ENCODE assay signal across 9 mouse cellular contexts in the genomic region with DNA sequence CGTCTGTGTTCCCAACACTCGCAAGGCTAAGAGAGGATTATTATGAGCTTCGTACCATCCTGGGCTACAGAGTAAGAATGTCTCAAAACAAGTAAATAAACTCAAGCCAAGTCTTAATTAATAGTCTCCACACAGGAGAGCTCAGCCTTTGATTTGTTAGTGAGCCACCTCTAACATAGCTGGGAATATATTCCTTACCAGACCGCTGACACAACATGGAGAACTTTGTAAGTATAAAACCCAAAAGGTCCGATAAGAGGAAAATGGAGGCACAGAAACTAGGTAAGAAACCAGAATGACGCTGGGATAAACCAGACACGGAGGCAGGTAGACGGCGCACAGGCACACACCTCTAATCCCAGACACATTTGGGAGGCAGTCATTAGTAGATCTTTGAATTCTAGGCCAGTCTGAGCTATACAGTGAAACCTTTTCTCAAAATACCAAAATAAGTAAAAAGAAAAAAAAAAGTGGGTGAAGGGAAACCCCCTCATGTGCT. TPM values are rescaled to one million over a fixed set of nuclear protein-coding genes. Genes with fewer than 3 reads are reported as not detected.
DNase-seq lines count a peak whose midpoint lies in the region; ATAC-seq and TF ChIP-seq lines count a peak whose summit lies in the region.
"Had no signal": no experiment of that assay in that cellular context is flagged by ENCODE, and none has a peak within 500 bp of the region (broad histone marks: within the 10 kb centered on the region; RNA-seq: fewer than 3 reads in every experiment).

No protein-coding gene starts in this region.

- no peaks in the 10 kb centered on the region for H3K27me3 ChIP-seq in heart, embryonic 14.5 days (ENCODE audit: control insufficient read depth, insufficient read depth, low read length)
- H3K27me3 ChIP-seq in midbrain, embryonic 10.5 days (ENCODE audit: low read depth, poor library complexity, severe bottlenecking): no peaks in the 10 kb centered on the region
- no peaks in the 10 kb centered on the region for H3K27me3 ChIP-seq in midbrain, embryonic 11.5 days (ENCODE audit: control insufficient read depth, insufficient read depth, low read length)
- H3K27me3 ChIP-seq in heart, postnatal 0 days (ENCODE audit: control insufficient read depth, insufficient read depth, low read length): no peaks in the 10 kb centered on the region
- H3K27me3 ChIP-seq in stomach, embryonic 16.5 days (ENCODE audit: control insufficient read depth, insufficient read depth, low read length): no peaks in the 10 kb centered on the region
- no peaks in the 10 kb centered on the region for H3K27me3 ChIP-seq in forebrain, embryonic 13.5 days
- H3K27me3 ChIP-seq in kidney, embryonic 14.5 days (ENCODE audit: control insufficient read depth, insufficient read depth, low read length): no peaks in the 10 kb centered on the region

- WGBS in heart, embryonic 14.5 days: 92% methylated on average over 9 of the region's 9 CpGs
- 91% methylated on average over 9 of the region's 9 CpGs for WGBS in midbrain, embryonic 10.5 days
- WGBS in midbrain, embryonic 11.5 days: 89% methylated on average over 9 of the region's 9 CpGs
- WGBS in heart, postnatal 0 days: 87% methylated on average over 9 of the region's 9 CpGs
- 85% methylated on average over 9 of the region's 9 CpGs for WGBS in stomach, embryonic 16.5 days
- WGBS in forebrain, embryonic 13.5 days: 88% methylated on average over 9 of the region's 9 CpGs
- 89% methylated on average over 9 of the region's 9 CpGs for WGBS in kidney, embryonic 14.5 days

- H3K9ac ChIP-seq in heart, embryonic 14.5 days (ENCODE audit: low read length): peak overlapping the region; percentile 32; the same call in 1 of the 2 replicates
- H3K9ac ChIP-seq in midbrain, embryonic 11.5 days (ENCODE audit: low read length): no peak overlapping the region
- H3K9ac ChIP-seq in heart, postnatal 0 days (replicated peaks; ENCODE audit: low read depth, low read length): peak overlapping the region; percentile 59; the same call in 1 of the 2 replicates
- H3K9ac ChIP-seq in stomach, embryonic 16.5 days (ENCODE audit: low read length): peak overlapping the region; percentile 43; the same call in 1 of the 2 replicates
- H3K9ac ChIP-seq in forebrain, embryonic 13.5 days: no peak overlapping the region
- H3K9ac ChIP-seq in kidney, embryonic 14.5 days (ENCODE audit: low read depth, low read length): no peak overlapping the region

- H3K9me3 ChIP-seq in heart, embryonic 14.5 days (ENCODE audit: control insufficient read depth, low read length): no peaks in the 10 kb centered on the region
- H3K9me3 ChIP-seq in midbrain, embryonic 10.5 days (replicated peaks): no peaks in the 10 kb centered on the region
- no peaks in the 10 kb centered on the region for H3K9me3 ChIP-seq in midbrain, embryonic 11.5 days (ENCODE audit: control insufficient read depth, low read length)
- no peaks in the 10 kb centered on the region for H3K9me3 ChIP-seq in heart, postnatal 0 days (replicated peaks; ENCODE audit: control insufficient read depth, low read length)
- no peaks in the 10 kb centered on the region for H3K9me3 ChIP-seq in stomach, embryonic 16.5 days (replicated peaks; ENCODE audit: control insufficient read depth, low read length)
- no peaks in the 10 kb centered on the region for H3K9me3 ChIP-seq in forebrain, embryonic 13.5 days (replicated peaks)
- no peaks in the 10 kb centered on the region for H3K9me3 ChIP-seq in kidney, embryonic 14.5 days (ENCODE audit: control insufficient read depth, low read length)

- ATAC-seq in heart, embryonic 14.5 days (ENCODE audit: insufficient number of reproducible peaks, insufficient read depth, low FRiP score, low read depth): no peak
- no peak for ATAC-seq in midbrain, embryonic 11.5 days (ENCODE audit: low FRiP score)
- no peak for ATAC-seq in heart, postnatal 0 days (ENCODE audit: insufficient read depth, low read depth)
- no peak for ATAC-seq in stomach, embryonic 16.5 days (ENCODE audit: insufficient read depth, low FRiP score)
- ATAC-seq in forebrain, embryonic 13.5 days: no peak
- ATAC-seq in kidney, embryonic 14.5 days (ENCODE audit: low FRiP score, low TSS enrichment): no peak

- TF ChIP-seq EP300 in heart, postnatal 0 days (IDR thresholded peaks at IDR 0.05; ENCODE audit: low read depth): no peak

- peak overlapping the region in 1 of 2 experiments; percentile 50; a peak in 2 of 4 replicates for H3K27ac ChIP-seq in heart, embryonic 14.5 days (replicated peaks in 1 of 2; ENCODE audit: control insufficient read depth in 1 of 2, insufficient read depth in 1 of 2, low read depth in 2 of 2, low read length in 2 of 2)
- H3K27ac ChIP-seq in midbrain, embryonic 10.5 days (replicated peaks): peak overlapping the region; percentile 72; the same call in 1 of the 2 replicates
- no peak overlapping the region for H3K27ac ChIP-seq in midbrain, embryonic 11.5 days (ENCODE audit: low read depth, low read length)
- H3K27ac ChIP-seq in heart, postnatal 0 days (ENCODE audit: low read depth): peak overlapping the region; percentile 99
- 0 out of 2 replicates have a peak overlapping the region, but pooled peaks have one; percentile 8 for H3K27ac ChIP-seq in stomach, embryonic 16.5 days (ENCODE audit: low read length)
- no peak overlapping the region for H3K27ac ChIP-seq in forebrain, embryonic 13.5 days
- no peak overlapping the region for H3K27ac ChIP-seq in kidney, embryonic 14.5 days (ENCODE audit: low read depth, low read length)

- H3K4me3 ChIP-seq in heart, embryonic 14.5 days (ENCODE audit: control insufficient read depth in 1 of 2, insufficient read depth in 1 of 2, low read depth in 1 of 2, low read length in 2 of 2): no peak overlapping the region
- no peak overlapping the region for H3K4me3 ChIP-seq in midbrain, embryonic 10.5 days
- no peak overlapping the region for H3K4me3 ChIP-seq in midbrain, embryonic 11.5 days (ENCODE audit: low read depth, low read length)
- peak overlapping the region; percentile 47 for H3K4me3 ChIP-seq in heart, postnatal 0 days (ENCODE audit: low read depth, low read length)
- peak overlapping the region; percentile 51; the same call in 1 of the 2 replicates for H3K4me3 ChIP-seq in stomach, embryonic 16.5 days (replicated peaks; ENCODE audit: low read length)
- H3K4me3 ChIP-seq in forebrain, embryonic 13.5 days: no peak overlapping the region
- no peak overlapping the region for H3K4me3 ChIP-seq in kidney, embryonic 14.5 days (ENCODE audit: low read length)

- peak overlapping the region; percentile 25 for H3K4me2 ChIP-seq in heart, embryonic 14.5 days (ENCODE audit: low read length)
- H3K4me2 ChIP-seq in midbrain, embryonic 11.5 days: no peak overlapping the region
- H3K4me2 ChIP-seq in heart, postnatal 0 days (ENCODE audit: low read depth, low read length): peak overlapping the region; percentile 60
- H3K4me2 ChIP-seq in stomach, embryonic 16.5 days (ENCODE audit: low read depth, low read length): peak overlapping the region; percentile 80
- no peak overlapping the region for H3K4me2 ChIP-seq in forebrain, embryonic 13.5 days
- no peak overlapping the region for H3K4me2 ChIP-seq in kidney, embryonic 14.5 days (replicated peaks; ENCODE audit: low read depth, low read length)

- no peaks in the 10 kb centered on the region for H3K36me3 ChIP-seq in heart, embryonic 14.5 days (ENCODE audit: control insufficient read depth, insufficient read depth, low read length)
- H3K36me3 ChIP-seq in midbrain, embryonic 10.5 days: no peaks in the 10 kb centered on the region
- H3K36me3 ChIP-seq in midbrain, embryonic 11.5 days (ENCODE audit: control insufficient read depth, insufficient read depth, low read length): no peaks in the 10 kb centered on the region
- H3K36me3 ChIP-seq in heart, postnatal 0 days (replicated peaks; ENCODE audit: control insufficient read depth, insufficient read depth, low read length): no peaks in the 10 kb centered on the region
- peaks cover 3% of the 10 kb centered on the region; the same call in 1 of the 2 replicates for H3K36me3 ChIP-seq in stomach, embryonic 16.5 days (ENCODE audit: control insufficient read depth, insufficient read depth, low read length)
- H3K36me3 ChIP-seq in forebrain, embryonic 13.5 days (ENCODE audit: poor library complexity, severe bottlenecking): no peaks in the 10 kb centered on the region
- H3K36me3 ChIP-seq in kidney, embryonic 14.5 days (ENCODE audit: control insufficient read depth, insufficient read depth, low read length): no peaks in the 10 kb centered on the region

- H3K4me1 ChIP-seq in heart, embryonic 14.5 days (ENCODE audit: control insufficient read depth in 2 of 2, insufficient read depth in 2 of 2, low read length in 2 of 2): peaks cover 45 to 71% of the 10 kb centered on the region in 2 experiments
- H3K4me1 ChIP-seq in midbrain, embryonic 10.5 days: peaks cover 77% of the 10 kb centered on the region
- peaks cover 36% of the 10 kb centered on the region for H3K4me1 ChIP-seq in midbrain, embryonic 11.5 days (ENCODE audit: control insufficient read depth, insufficient read depth, low read length)
- peaks cover 76% of the 10 kb centered on the region for H3K4me1 ChIP-seq in heart, postnatal 0 days (ENCODE audit: control insufficient read depth, insufficient read depth)
- peaks cover 34% of the 10 kb centered on the region for H3K4me1 ChIP-seq in stomach, embryonic 16.5 days (ENCODE audit: control insufficient read depth, insufficient read depth, low read length)
- H3K4me1 ChIP-seq in forebrain, embryonic 13.5 days: peaks cover 44% of the 10 kb centered on the region
- H3K4me1 ChIP-seq in kidney, embryonic 14.5 days (ENCODE audit: control insufficient read depth, insufficient read depth, low read length): peaks cover 42% of the 10 kb centered on the region

- TF ChIP-seq CTCF in heart, postnatal 0 days (IDR thresholded peaks at IDR 0.05; ENCODE audit: low read depth): no peak

- no peak for DNase-seq in heart, adult 9 months (ENCODE audit: low spot score in 2 of 2)
- no peak for DNase-seq in midbrain, embryonic 10.5 days (ENCODE audit: low spot score)
- DNase-seq in midbrain, embryonic 11.5 days (ENCODE audit: low spot score, missing footprints): no peak
- DNase-seq in heart, postnatal 0 days (ENCODE audit: low spot score): no peak
- DNase-seq: thymus, postnatal 14 days had no signal

RNA-seq across cellular contexts. Expression of a gene that starts 34.1 kb away (rescaled TPM):
- polyA plus RNA-seq in heart, embryonic 14.5 days (2014; fragmentation: Nextera tagmentation; extraction: Ambion mirVana): 18.5 and 19.2 TPM in 2 replicates
- polyA plus RNA-seq in midbrain, embryonic 10.5 days (2016; fragmentation: Nextera tagmentation; extraction: Ambion mirVana): 33.8 and 34.9 TPM in 2 replicates
- 11.5 and 14.0 TPM in 2 replicates for polyA plus RNA-seq in midbrain, embryonic 11.5 days (2014; fragmentation: Nextera tagmentation; extraction: Ambion mirVana)
- 29.1 and 53.8 TPM in 2 replicates for total RNA-seq in heart, postnatal 0 days (2014; rRNA removed; ENCODE audit: low replicate concordance)
- 12.8 and 14.9 TPM in 2 replicates for polyA plus RNA-seq in heart, postnatal 0 days (2015; fragmentation: Nextera tagmentation; extraction: Ambion mirVana)
- polyA plus RNA-seq in stomach, embryonic 16.5 days (2015; fragmentation: Nextera tagmentation; extraction: Ambion mirVana): 27.4 and 29.5 TPM in 2 replicates
- 21.7 and 26.2 TPM in 2 replicates for polyA plus RNA-seq in forebrain, embryonic 13.5 days (2015; fragmentation: Nextera tagmentation; extraction: Ambion mirVana)
- polyA plus RNA-seq in kidney, embryonic 14.5 days (2014; fragmentation: Nextera tagmentation; extraction: Ambion mirVana): 17.4 and 26.5 TPM in 2 replicates

RNA-seq across cellular contexts. Expression of a gene that starts 36.7 kb away (rescaled TPM):
- 1.7 and 2.8 TPM in 2 replicates for polyA plus RNA-seq in heart, embryonic 14.5 days (2014; fragmentation: Nextera tagmentation; extraction: Ambion mirVana)
- 2.3 and 2.6 TPM in 2 replicates for polyA plus RNA-seq in midbrain, embryonic 10.5 days (2016; fragmentation: Nextera tagmentation; extraction: Ambion mirVana)
- polyA plus RNA-seq in midbrain, embryonic 11.5 days (2014; fragmentation: Nextera tagmentation; extraction: Ambion mirVana): 1.1 and 1.8 TPM in 2 replicates
- total RNA-seq in heart, postnatal 0 days (2014; rRNA removed; ENCODE audit: low replicate concordance): 3.1 and 4.8 TPM in 2 replicates
- polyA plus RNA-seq in heart, postnatal 0 days (2015; fragmentation: Nextera tagmentation; extraction: Ambion mirVana): 2.8 and 2.9 TPM in 2 replicates
- 5.1 and 5.5 TPM in 2 replicates for polyA plus RNA-seq in stomach, embryonic 16.5 days (2015; fragmentation: Nextera tagmentation; extraction: Ambion mirVana)
- 1.2 and 1.4 TPM in 2 replicates for polyA plus RNA-seq in forebrain, embryonic 13.5 days (2015; fragmentation: Nextera tagmentation; extraction: Ambion mirVana)
- polyA plus RNA-seq in kidney, embryonic 14.5 days (2014; fragmentation: Nextera tagmentation; extraction: Ambion mirVana): 3.3 and 3.5 TPM in 2 replicates

RNA-seq across cellular contexts. Expression of a gene that starts 53.0 kb away (rescaled TPM):
- polyA plus RNA-seq in heart, embryonic 14.5 days (2014; fragmentation: Nextera tagmentation; extraction: Ambion mirVana): 1.1 and 1.8 TPM in 2 replicates
- polyA plus RNA-seq in midbrain, embryonic 10.5 days (2016; fragmentation: Nextera tagmentation; extraction: Ambion mirVana): 9.5 and 10.8 TPM in 2 replicates
- 7.3 and 8.3 TPM in 2 replicates for polyA plus RNA-seq in midbrain, embryonic 11.5 days (2014; fragmentation: Nextera tagmentation; extraction: Ambion mirVana)
- 0.81 and 3.3 TPM in 2 replicates for total RNA-seq in heart, postnatal 0 days (2014; rRNA removed; ENCODE audit: low replicate concordance)
- 0.85 and 0.91 TPM in 2 replicates for polyA plus RNA-seq in heart, postnatal 0 days (2015; fragmentation: Nextera tagmentation; extraction: Ambion mirVana)
- 1.7 and 1.8 TPM in 2 replicates for polyA plus RNA-seq in stomach, embryonic 16.5 days (2015; fragmentation: Nextera tagmentation; extraction: Ambion mirVana)
- polyA plus RNA-seq in forebrain, embryonic 13.5 days (2015; fragmentation: Nextera tagmentation; extraction: Ambion mirVana): 13.1 and 15.5 TPM in 2 replicates
- polyA plus RNA-seq in kidney, embryonic 14.5 days (2014; fragmentation: Nextera tagmentation; extraction: Ambion mirVana): 2.9 and 4.0 TPM in 2 replicates

Comparison
In these comparisons a context has a peak if more than half of its experiments do, and no peak if none do; other contexts are left out.
1. H3K27ac ChIP-seq: peak in midbrain, embryonic 10.5 days (single experiment), heart, postnatal 0 days (single experiment) and stomach, embryonic 16.5 days (single experiment); none in midbrain, embryonic 11.5 days (single experiment), forebrain, embryonic 13.5 days (single experiment) and kidney, embryonic 14.5 days (single experiment).
2. H3K4me3 ChIP-seq: peak in heart, postnatal 0 days (single experiment) and stomach, embryonic 16.5 days (single experiment); none in heart, embryonic 14.5 days (0 of 2), midbrain, embryonic 10.5 days (single experiment), midbrain, embryonic 11.5 days (single experiment), forebrain, embryonic 13.5 days (single experiment) and kidney, embryonic 14.5 days (single experiment).
3. H3K4me2 ChIP-seq: peak in heart, embryonic 14.5 days (single experiment), heart, postnatal 0 days (single experiment) and stomach, embryonic 16.5 days (single experiment); none in midbrain, embryonic 11.5 days (single experiment), forebrain, embryonic 13.5 days (single experiment) and kidney, embryonic 14.5 days (single experiment).
4. H3K9ac ChIP-seq: peak in heart, embryonic 14.5 days (single experiment), heart, postnatal 0 days (single experiment) and stomach, embryonic 16.5 days (single experiment); none in midbrain, embryonic 11.5 days (single experiment), forebrain, embryonic 13.5 days (single experiment) and kidney, embryonic 14.5 days (single experiment).